Mouse (Mus musculus): Measurements from ENCODE around the gene Gm20517.
"Not testable (repeated sequence)": the region's sequence is repeated elsewhere in the genome, so short reads cannot be mapped to it uniquely, and the experiment has no call there.

Gm20517 gene

DNA sequence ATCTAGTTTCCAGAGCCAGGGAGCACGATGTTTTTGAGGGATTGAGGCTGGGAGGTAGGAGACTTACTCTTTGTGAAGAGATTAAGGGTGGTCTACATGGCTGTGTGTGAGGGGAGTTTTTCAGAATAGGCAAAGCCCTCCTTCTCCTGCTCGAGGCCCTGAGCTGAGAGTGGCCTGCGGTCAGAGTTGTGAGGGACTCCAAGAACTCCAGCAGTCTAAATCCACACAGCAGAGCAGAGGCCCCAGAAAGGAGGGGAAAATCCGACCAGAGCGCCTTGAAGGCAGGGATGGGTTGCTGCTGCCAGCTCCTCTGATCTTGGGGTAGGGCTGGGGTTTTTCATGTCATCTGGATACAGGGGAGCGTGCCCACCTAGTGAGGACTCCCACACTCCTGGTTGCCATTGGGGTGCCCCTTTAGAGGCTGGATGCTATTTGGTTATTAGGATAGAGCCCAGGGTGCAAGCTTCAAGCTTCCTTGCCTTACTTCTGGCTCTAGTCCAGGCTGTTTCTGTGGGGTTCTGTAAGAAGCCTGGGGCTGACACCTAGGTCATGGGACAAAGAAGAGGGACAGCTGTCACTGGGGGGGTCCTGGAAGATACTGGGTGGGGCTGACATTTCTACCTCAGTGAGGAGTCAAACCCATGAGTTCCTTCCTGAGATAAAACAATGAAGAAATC, 15.1 kb upstream of the Gm20517 start:
- no peak for DNase-seq (ENCODE audit: low read depth in 1 of 2, low spot score in 2 of 2)

DNA sequence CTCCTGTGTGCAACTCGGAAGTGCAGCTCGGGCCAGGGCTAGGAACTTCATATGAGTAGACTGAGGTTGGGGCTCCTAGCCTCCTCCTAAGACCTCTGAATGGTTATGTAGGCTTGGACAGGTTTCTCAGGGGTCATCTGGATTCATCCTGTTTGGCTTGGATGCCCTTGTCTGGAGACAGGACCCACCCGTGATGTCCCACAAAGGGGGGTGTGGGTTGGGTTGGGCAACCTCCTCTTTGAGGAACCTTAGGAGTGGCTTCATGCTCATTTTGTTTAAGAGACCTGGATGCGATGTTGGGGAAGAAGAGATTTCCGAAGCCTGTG, 14.6 kb upstream of the Gm20517 start:
- no peak for DNase-seq (ENCODE audit: low read depth in 1 of 2, low spot score in 2 of 2)

DNA sequence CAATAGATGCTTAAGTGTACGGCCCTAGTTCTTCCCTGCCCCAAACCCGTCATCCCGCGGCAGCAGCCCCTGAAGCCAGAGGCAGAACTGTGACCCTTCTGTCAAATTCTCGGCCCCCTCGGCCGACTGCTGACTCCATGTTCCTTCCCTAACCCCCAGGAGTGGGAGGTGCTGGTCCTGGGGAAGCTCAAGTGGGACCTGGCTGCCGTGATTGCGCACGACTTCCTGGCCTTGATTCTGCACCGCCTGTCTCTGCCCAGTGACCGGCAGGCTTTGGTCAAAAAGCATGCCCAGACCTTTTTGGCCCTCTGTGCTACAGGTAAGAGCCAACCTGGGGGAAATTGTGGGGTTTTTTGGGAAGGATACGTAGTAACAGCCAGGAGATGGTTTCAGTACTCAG, 14.1 kb upstream of the Gm20517 start:
- DNase-seq (ENCODE audit: low read depth in 1 of 2, low spot score in 2 of 2) = no peak

- no peak for DNase-seq (ENCODE audit: low read depth in 1 of 2, low spot score in 2 of 2)
Observed at GRCm38 (mm10) chr17:47597838-47598579, 13.4 kb upstream of the Gm20517 start.

- not testable (repeated sequence) for DNase-seq (ENCODE audit: low read depth in 1 of 2, low spot score in 2 of 2)
Observed at GRCm38 (mm10) chr17:47598580-47599304, 12.6 kb upstream of the Gm20517 start.

DNA sequence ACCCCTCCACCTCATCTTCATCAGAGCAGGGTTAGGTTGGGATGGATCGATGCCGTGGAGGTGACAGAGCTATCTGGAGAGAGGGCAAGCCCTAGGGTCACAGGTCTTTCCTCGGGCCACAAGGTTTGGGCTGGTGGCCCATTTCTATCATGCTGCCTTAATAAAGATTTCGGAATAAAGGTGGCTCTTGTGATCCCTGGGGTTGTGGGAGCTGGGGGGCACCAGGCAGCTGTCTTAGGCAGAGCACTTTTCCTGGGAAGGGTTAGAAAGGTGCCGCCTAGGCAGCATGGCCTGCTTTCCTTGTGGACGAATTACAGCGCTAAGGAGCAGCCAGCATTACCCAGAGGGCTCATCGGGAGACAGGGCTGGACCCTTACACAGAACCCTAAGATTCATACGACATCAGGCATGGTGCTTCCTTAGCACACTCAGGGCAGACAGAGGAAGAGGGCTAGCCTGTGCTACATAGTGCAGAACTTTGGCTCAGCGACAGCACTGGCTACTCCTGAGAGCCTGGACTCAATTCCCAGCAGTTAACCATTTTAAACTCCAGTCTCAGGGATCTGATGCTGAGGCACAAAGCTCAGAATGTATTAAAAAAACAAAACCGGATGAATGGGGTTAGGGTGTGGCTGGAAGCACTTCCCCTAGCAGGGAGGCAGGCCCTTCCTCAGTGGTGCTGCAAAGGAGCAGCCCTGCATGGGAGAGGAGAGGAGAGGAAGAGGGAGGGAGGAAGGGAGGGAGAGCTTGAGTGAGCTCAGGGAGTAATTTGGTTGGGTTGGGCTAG, 11.7 kb upstream of the Gm20517 start:
- DNase-seq (ENCODE audit: low read depth in 1 of 2, low spot score in 2 of 2) = no peak

GRCm38 (mm10) chr17:47600601-47601388, 10.6 kb upstream of the Gm20517 start:
- no peak for DNase-seq (ENCODE audit: low read depth in 1 of 2, low spot score in 2 of 2)

- DNase-seq (ENCODE audit: low read depth in 1 of 2, low spot score in 2 of 2) = no peak
Observed at GRCm38 (mm10) chr17:47601389-47601755, 10.0 kb upstream of the Gm20517 start.

- DNase-seq (ENCODE audit: low read depth in 1 of 2, low spot score in 2 of 2) = no peak
Observed at GRCm38 (mm10) chr17:47602289-47602688, 9.1 kb upstream of the Gm20517 start.

DNA sequence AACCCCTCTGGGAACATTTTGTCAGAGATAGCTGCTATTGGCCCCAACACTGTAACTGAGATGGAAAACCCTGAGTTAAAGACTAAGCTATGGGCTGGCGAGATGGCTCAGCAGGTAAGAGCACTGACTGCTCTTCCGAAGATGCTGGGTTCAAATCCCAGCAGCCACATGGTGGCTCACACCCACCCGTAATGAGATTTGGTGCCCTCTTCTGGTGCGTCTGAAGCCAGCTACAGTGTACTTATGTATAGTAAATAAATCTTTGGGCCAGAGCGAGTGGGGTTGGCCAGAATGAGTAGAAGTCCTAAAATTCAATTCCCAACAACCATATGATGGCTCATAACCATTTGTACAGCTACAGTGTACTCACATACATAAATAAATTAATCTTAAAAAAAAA, 5.2 kb upstream of the Gm20517 start:
- DNase-seq (ENCODE audit: low read depth in 1 of 2, low spot score in 2 of 2) = no peak

DNA sequence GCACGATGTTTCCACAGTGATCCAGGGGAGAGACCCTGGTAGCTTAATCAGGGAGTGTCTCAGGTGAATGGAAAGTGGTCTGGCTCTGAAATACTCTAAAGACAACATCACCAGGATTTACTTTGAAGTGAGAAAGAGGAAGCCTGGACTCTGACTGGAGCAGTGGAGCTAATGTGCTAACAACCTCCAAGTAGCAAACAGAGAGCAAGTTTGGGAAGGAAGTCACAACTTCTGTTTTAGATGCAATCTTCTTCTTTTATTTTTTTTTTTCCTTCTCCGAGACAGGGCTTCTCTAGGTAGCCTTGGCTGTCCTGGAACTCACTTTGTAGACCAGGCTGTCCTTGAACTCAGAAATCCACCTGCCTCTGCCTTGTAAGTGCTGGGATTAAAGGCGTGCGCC, 2.2 kb upstream of the Gm20517 start:
- no peak for DNase-seq (ENCODE audit: low read depth in 1 of 2, low spot score in 2 of 2)

- DNase-seq (ENCODE audit: low read depth in 1 of 2, low spot score in 2 of 2) = no peak
Observed at GRCm38 (mm10) chr17:47611661-47611982, 233 bp downstream of the Gm20517 start.

DNA sequence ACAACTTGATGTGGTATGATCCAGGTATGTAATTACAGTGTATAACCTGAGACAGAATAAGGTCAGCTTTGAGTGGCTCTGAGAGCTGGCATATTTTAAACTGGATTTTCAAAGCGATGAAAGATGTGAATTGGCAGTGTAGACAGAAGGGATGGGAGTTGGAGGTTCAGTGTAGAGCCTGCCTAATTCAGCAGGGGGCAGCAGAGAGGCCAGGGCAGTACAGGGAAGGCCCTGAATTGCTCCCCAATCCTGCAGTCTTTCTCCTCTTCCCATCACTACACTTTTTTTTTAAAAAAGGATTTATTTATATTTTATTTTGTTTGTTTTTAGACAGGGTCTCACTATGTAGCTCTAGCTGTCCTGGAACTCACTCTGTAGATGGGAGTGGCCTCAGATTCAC, 2.6 kb downstream of the Gm20517 start:
- no peak for DNase-seq (ENCODE audit: low read depth in 1 of 2, low spot score in 2 of 2)

DNA sequence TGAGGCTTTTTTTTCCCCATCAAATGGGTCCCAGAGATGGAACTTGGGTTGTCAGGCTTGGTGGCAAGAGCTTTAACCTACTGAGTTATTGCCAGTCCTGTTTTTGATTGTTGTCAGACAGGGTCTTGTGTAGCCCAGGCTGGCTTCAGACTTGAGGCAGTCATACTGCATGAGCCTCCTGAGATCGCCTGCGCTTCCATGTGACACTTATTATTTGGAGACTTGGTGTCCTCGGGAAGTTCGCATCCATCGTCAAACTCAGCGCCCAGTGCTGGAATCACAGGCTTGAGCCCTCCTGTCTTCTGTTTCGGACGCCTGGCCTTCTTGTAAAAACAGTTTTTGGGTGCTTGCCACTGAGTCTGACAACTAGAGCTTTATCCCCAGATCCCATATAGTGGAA, 4.7 kb downstream of the Gm20517 start:
- DNase-seq (ENCODE audit: low read depth in 1 of 2, low spot score in 2 of 2) = no peak

DNA sequence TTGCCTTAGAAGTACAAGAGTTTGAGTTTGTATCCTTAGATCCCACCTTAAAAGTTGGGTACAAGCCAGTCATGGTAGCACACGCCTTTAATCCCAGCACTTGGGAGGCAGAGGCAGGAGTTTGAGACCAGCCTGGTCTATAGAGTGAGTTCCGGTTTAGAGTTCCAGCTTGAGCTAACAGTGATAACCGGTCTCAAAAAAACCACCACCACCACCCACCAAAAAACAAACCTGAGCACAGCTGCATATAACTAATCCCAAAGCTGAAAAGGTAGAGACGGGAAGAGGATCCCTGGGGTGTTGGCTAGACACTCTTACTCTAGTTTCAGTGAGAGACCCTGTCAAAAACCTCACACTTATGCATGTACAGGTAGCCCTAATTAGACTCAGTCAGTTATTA, 5.3 kb downstream of the Gm20517 start:
- no peak for DNase-seq (ENCODE audit: low read depth in 1 of 2, low spot score in 2 of 2)

- DNase-seq (ENCODE audit: low read depth in 1 of 2, low spot score in 2 of 2) = no peak
Observed at GRCm38 (mm10) chr17:47617605-47618307, 6.4 kb downstream of the Gm20517 start.

DNA sequence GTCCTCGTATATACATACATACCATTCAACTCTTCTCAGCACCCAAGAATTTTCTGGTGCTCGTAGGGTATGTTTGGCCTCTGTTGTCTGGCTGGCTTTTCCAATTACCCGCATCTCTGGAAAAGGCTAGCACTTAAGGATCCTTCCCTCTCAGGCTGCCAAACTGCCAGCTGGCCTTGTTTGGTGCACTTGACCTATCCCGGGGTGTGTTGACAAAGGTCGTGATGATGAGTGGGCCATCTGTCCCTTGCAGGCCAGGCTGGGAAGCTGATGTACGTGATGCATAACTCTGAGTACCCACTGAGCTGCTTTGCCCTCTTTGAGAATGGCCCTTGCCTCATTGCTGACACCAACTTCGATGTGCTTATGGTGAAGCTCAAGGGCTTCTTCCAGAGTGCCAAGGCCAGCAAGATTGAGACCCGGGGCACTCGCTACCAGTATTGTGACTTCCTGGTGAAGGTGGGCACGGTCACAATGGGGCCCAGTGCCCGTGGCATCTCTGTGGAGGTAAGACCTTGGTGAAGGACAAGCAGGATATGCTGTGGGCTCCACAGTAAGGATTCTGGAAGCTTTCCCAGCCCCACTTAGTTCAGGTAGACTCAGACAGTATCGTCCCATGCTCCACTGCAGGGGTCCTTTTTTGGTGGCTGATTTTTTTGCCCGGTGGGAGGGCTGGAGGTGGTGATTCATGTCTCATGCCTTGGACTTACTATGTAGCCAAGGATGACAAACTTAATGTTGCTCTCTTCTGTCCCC, 7.3 kb downstream of the Gm20517 start:
- no peak for DNase-seq (ENCODE audit: low read depth in 1 of 2, low spot score in 2 of 2)

DNA sequence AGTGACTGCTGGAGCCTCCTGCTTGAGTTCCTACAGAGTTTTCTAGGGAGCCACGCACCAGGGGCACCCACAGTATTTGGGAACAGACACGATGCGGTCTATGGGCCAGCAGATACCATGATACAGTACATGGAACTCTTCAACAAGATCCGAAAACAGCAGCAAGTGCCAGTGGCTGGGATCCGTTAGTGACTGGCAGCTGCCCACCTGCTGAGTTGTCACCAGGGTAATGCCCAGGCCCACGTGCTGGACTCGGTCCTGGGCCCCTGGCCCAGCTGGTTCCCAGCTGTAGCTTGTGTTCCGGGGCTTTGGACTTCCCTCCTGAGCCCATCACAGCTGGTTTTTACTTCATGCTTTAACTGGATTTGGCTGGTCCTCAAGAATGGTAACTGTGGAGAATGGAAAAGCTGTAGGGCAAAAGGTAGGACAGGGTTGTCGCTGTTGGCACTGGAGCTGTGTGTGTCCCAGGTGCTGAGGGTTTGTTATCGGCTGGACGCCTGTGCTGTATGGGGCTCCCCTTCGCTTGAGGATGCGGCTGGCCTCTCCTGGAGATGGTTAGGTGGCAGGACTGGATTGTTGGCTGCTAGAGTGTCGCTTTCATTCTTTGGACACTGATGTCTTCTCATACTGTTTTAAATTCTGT, 11.6 kb downstream of the Gm20517 start:
- no peak for DNase-seq (ENCODE audit: low read depth in 1 of 2, low spot score in 2 of 2)

DNA sequence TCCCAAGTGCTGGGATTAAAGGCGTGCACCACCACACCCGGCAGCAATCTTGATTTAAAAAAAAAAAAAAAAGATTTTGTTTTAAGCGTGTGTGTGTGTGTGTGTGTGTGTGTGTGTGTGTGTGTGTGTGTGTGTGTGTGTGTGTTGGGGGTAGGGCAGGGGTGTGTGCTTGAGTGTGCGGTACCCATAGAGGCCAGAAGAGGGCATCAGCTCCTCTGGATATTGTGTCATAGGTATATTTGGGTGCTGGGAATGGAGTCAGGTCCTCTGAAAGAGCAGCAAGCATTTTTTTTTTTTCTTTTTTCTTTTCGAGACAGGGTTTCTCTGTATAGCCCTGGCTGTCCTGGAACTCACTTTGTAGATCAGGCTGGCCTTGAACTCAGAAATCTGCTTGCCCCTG, 13.2 kb downstream of the Gm20517 start:
- DNase-seq (ENCODE audit: low read depth in 1 of 2, low spot score in 2 of 2) = not testable (repeated sequence)
